Mouse (Mus musculus) MEL (cell line): ENCODE results near the gene Ybx2. TPM values are rescaled to one million over a fixed set of nuclear protein-coding genes. Genes with fewer than 3 reads are reported as not detected.

Source experiments
- DNase-seq: peaks from one replicate; pipeline ENCODE4 v3.0.0; 2011; ENCODE audit warnings: low read depth, low spot score
- H3K27ac ChIP-seq: 2 replicates; pipeline ENCODE4 v1.5.1; 2012; ENCODE audit warnings: low read depth, mild to moderate bottlenecking, control low read depth, low read length, moderate library complexity; ENCODE audit not compliant: control insufficient read depth
- H3K27me3 ChIP-seq, 2 experiments: fragments of 150-350 bp in 1 of 2; sonication (generic) in 1 of 2; 2 replicates each; pipeline ENCODE4 v1.6.1; 2012; ENCODE audit warnings: low read length in 2 of 2, mild to moderate bottlenecking in 2 of 2, improper control_type of control experiment in 1 of 2, moderate library complexity in 1 of 2; ENCODE audit not compliant: insufficient read depth in 2 of 2, control insufficient read depth in 1 of 2
- H3K36me3 ChIP-seq, 2 experiments: 2 replicates each; pipeline ENCODE4 v1.6.1; 2012 to 2014; ENCODE audit warnings: low read length in 2 of 2, improper control_type of control experiment in 1 of 2, inconsistent platforms in 1 of 2, mild to moderate bottlenecking in 1 of 2; ENCODE audit not compliant: insufficient read depth in 2 of 2, control insufficient read depth in 1 of 2
- H3K4me1 ChIP-seq, 2 experiments: fragments of 150-350 bp in 1 of 2; sonication (generic) in 1 of 2; 2 replicates each; pipeline ENCODE4 v1.6.1; 2012; ENCODE audit warnings: low read length in 2 of 2, improper control_type of control experiment in 1 of 2, mild to moderate bottlenecking in 1 of 2; ENCODE audit not compliant: insufficient read depth in 2 of 2, control insufficient read depth in 1 of 2
- H3K4me3 ChIP-seq, 2 experiments: fragments of 150-350 bp in 1 of 2; sonication (generic) in 1 of 2; 2 replicates each; pipeline ENCODE4 v1.5.1; 2012; ENCODE audit warnings: low read depth in 2 of 2, low read length in 2 of 2, mild to moderate bottlenecking in 2 of 2, moderate library complexity in 2 of 2, control low read depth in 1 of 2, improper control_type of control experiment in 1 of 2; ENCODE audit not compliant: control insufficient read depth in 1 of 2, insufficient read depth in 1 of 2
- H3K79me2 ChIP-seq: 2 replicates; pipeline ENCODE4 v1.6.1; 2012; ENCODE audit warnings: mild to moderate bottlenecking, low read length, moderate library complexity; ENCODE audit not compliant: control insufficient read depth, poor library complexity, insufficient read depth
- H3K9ac ChIP-seq: 2 replicates; pipeline ENCODE4 v1.6.1; 2012; ENCODE audit warnings: low read depth, mild to moderate bottlenecking, control low read depth, low read length, moderate library complexity; ENCODE audit not compliant: control insufficient read depth, poor library complexity, severe bottlenecking
- H3K9me3 ChIP-seq: fragments of 150-350 bp; sonication (generic); replicated peaks from 2 replicates; pipeline ENCODE4 v1.6.1; 2012; ENCODE audit warnings: mild to moderate bottlenecking, low read length, improper control_type of control experiment, moderate library complexity; ENCODE audit not compliant: insufficient read depth
- CHD1 ChIP-seq: IDR thresholded peaks from 2 replicates; pipeline ENCODE4 v1.6.1; 2012; ENCODE audit warnings: low read depth, mild to moderate bottlenecking, inconsistent platforms, low read length, improper control_type of control experiment
- CHD2 ChIP-seq: IDR thresholded peaks from 2 replicates; pipeline ENCODE4 v1.6.1; 2011; ENCODE audit warnings: low read length, improper control_type of control experiment
- CTCF ChIP-seq, 3 experiments: IDR thresholded peaks in 2 of 3; conservative IDR thresholded peaks in 1 of 3; 2 replicates each; pipeline ENCODE4 v1.5.1; 2011 to 2012; ENCODE audit warnings: low read length in 3 of 3, low read depth in 2 of 3, mild to moderate bottlenecking in 2 of 3, improper control_type of control experiment in 1 of 3, inconsistent platforms in 1 of 3, mixed read lengths in 1 of 3, moderate library complexity in 1 of 3; ENCODE audit not compliant: control insufficient read depth in 1 of 3, insufficient read depth in 1 of 3, poor library complexity in 1 of 3, severe bottlenecking in 1 of 3
- E2F4 ChIP-seq: IDR thresholded peaks from 2 replicates; pipeline ENCODE4 v1.6.1; 2011; ENCODE audit warnings: low read depth, low read length, improper control_type of control experiment, borderline replicate concordance
- ELF1 ChIP-seq: IDR thresholded peaks from 2 replicates; pipeline ENCODE4 v1.6.1; 2014; ENCODE audit warnings: low read depth, mild to moderate bottlenecking, inconsistent platforms, low read length, improper control_type of control experiment, moderate library complexity
- EP300 ChIP-seq, 2 experiments: IDR thresholded peaks; 2 replicates each; pipeline ENCODE4 v1.6.1; 2011; ENCODE audit warnings: improper control_type of control experiment in 2 of 2, low read length in 2 of 2, low read depth in 1 of 2, mild to moderate bottlenecking in 1 of 2
- ETS1 ChIP-seq: IDR thresholded peaks from 2 replicates; pipeline ENCODE4 v1.6.1; 2012; ENCODE audit warnings: low read depth, mild to moderate bottlenecking, inconsistent platforms, low read length, improper control_type of control experiment, moderate library complexity
- GABPA ChIP-seq: IDR thresholded peaks from 2 replicates; pipeline ENCODE4 v1.6.1; 2012; ENCODE audit warnings: low read depth, mild to moderate bottlenecking, inconsistent platforms, low read length, improper control_type of control experiment, moderate library complexity
- GATA1 ChIP-seq: IDR thresholded peaks from 2 replicates; pipeline ENCODE4 v1.6.1; 2011; ENCODE audit warnings: low read depth, low read length, improper control_type of control experiment
- HCFC1 ChIP-seq: IDR thresholded peaks from 2 replicates; pipeline ENCODE4 v1.6.1; 2012; ENCODE audit warnings: low read depth, mild to moderate bottlenecking, inconsistent platforms, low read length, improper control_type of control experiment, moderate library complexity
- JUND ChIP-seq: IDR thresholded peaks from 2 replicates; pipeline ENCODE4 v1.6.1; 2011; ENCODE audit warnings: low read depth, mild to moderate bottlenecking, improper control_type of control experiment, low read length
- KAT2A ChIP-seq: conservative IDR thresholded peaks from 2 replicates; pipeline ENCODE4 v1.6.1; 2012; ENCODE audit warnings: low read depth, low read length, improper control_type of control experiment, inconsistent platforms
- MAFK ChIP-seq: IDR thresholded peaks from 2 replicates; pipeline ENCODE4 v1.6.1; 2011; ENCODE audit warnings: low read depth, mild to moderate bottlenecking, low read length, improper control_type of control experiment, borderline replicate concordance
- MAX ChIP-seq: IDR thresholded peaks from 2 replicates; pipeline ENCODE4 v1.6.1; 2011; ENCODE audit warnings: low read length, improper control_type of control experiment
- MAZ ChIP-seq: IDR thresholded peaks from 2 replicates; pipeline ENCODE4 v1.6.1; 2012; ENCODE audit warnings: low read depth, mild to moderate bottlenecking, inconsistent platforms, low read length, improper control_type of control experiment
- MEF2A ChIP-seq: IDR thresholded peaks from 2 replicates; pipeline ENCODE4 v1.6.1; 2014; ENCODE audit warnings: low read depth, mild to moderate bottlenecking, inconsistent platforms, low read length, improper control_type of control experiment; ENCODE audit not compliant: poor library complexity, insufficient replicate concordance, severe bottlenecking; ENCODE audit errors: extremely low read depth
- MYB ChIP-seq: IDR thresholded peaks from 2 replicates; pipeline ENCODE4 v1.6.1; 2011; ENCODE audit warnings: mild to moderate bottlenecking, low read depth, low read length, improper control_type of control experiment
- MYC ChIP-seq: IDR thresholded peaks from 2 replicates; pipeline ENCODE4 v1.6.1; 2011; ENCODE audit warnings: low read depth, mild to moderate bottlenecking, low read length, improper control_type of control experiment, moderate library complexity
- NELFE ChIP-seq: IDR thresholded peaks from 2 replicates; pipeline ENCODE4 v1.6.1; 2011; ENCODE audit warnings: low read depth, low read length, improper control_type of control experiment
- NRF1 ChIP-seq: IDR thresholded peaks from 2 replicates; pipeline ENCODE4 v1.6.1; 2014; ENCODE audit warnings: low read depth, mild to moderate bottlenecking, inconsistent platforms, low read length, improper control_type of control experiment, moderate library complexity; ENCODE audit not compliant: poor library complexity, insufficient read depth, severe bottlenecking
- POLR2AphosphoS2 ChIP-seq: IDR thresholded peaks from 2 replicates; pipeline ENCODE4 v1.6.1; 2011; ENCODE audit warnings: low read length, improper control_type of control experiment
- POLR2AphosphoS5 ChIP-seq: IDR thresholded peaks from 2 replicates; pipeline ENCODE4 v1.6.1; 2012; ENCODE audit warnings: low read depth, borderline replicate concordance, mild to moderate bottlenecking, inconsistent platforms, low read length, moderate library complexity, mixed read lengths
- RAD21 ChIP-seq: IDR thresholded peaks from 2 replicates; pipeline ENCODE4 v1.6.1; 2011; ENCODE audit warnings: mild to moderate bottlenecking, low read depth, low read length, improper control_type of control experiment
- RCOR1 ChIP-seq: IDR thresholded peaks from 2 replicates; pipeline ENCODE4 v1.6.1; 2012; ENCODE audit warnings: low read depth, mild to moderate bottlenecking, inconsistent platforms, low read length, improper control_type of control experiment
- SIN3A ChIP-seq: IDR thresholded peaks from 2 replicates; pipeline ENCODE4 v1.6.1; 2012; ENCODE audit warnings: low read length, improper control_type of control experiment, inconsistent platforms
- SMC3 ChIP-seq: IDR thresholded peaks from 2 replicates; pipeline ENCODE4 v1.6.1; 2011; ENCODE audit warnings: low read depth, low read length, improper control_type of control experiment
- TAL1 ChIP-seq: IDR thresholded peaks from 2 replicates; pipeline ENCODE4 v1.6.1; 2012; ENCODE audit warnings: mild to moderate bottlenecking, inconsistent platforms, low read length, moderate library complexity, mixed read lengths
- TBP ChIP-seq: IDR thresholded peaks from 2 replicates; pipeline ENCODE4 v1.8.0; 2011; ENCODE audit warnings: low read depth, low read length, improper control_type of control experiment
- TCF12 ChIP-seq: IDR thresholded peaks from 2 replicates; pipeline ENCODE4 v1.6.1; 2014; ENCODE audit warnings: low read depth, mild to moderate bottlenecking, inconsistent platforms, low read length, improper control_type of control experiment, moderate library complexity
- UBTF ChIP-seq: IDR thresholded peaks from 2 replicates; pipeline ENCODE4 v1.6.1; 2012; ENCODE audit warnings: low read depth, mild to moderate bottlenecking, inconsistent platforms, low read length, improper control_type of control experiment, moderate library complexity, borderline replicate concordance; ENCODE audit not compliant: insufficient read depth
- USF1 ChIP-seq: IDR thresholded peaks from 2 replicates; pipeline ENCODE4 v1.6.1; 2014; ENCODE audit warnings: low read depth, mild to moderate bottlenecking, inconsistent platforms, low read length, improper control_type of control experiment, moderate library complexity
- USF2 ChIP-seq, 2 experiments: IDR thresholded peaks; 2 replicates each; pipeline ENCODE4 v1.6.1; 2011 to 2012; ENCODE audit warnings: improper control_type of control experiment in 2 of 2, low read length in 2 of 2, borderline replicate concordance in 1 of 2, inconsistent platforms in 1 of 2, low read depth in 1 of 2, mild to moderate bottlenecking in 1 of 2; ENCODE audit not compliant: insufficient read depth in 1 of 2
- ZC3H11A ChIP-seq: IDR thresholded peaks from 2 replicates; pipeline ENCODE4 v1.6.1; 2012; ENCODE audit warnings: low read depth, mild to moderate bottlenecking, inconsistent platforms, low read length, improper control_type of control experiment
- ZKSCAN1 ChIP-seq: IDR thresholded peaks from 2 replicates; pipeline ENCODE4 v1.6.1; 2012; ENCODE audit warnings: low read depth, mild to moderate bottlenecking, inconsistent platforms, low read length, improper control_type of control experiment, moderate library complexity
- ZMIZ1 ChIP-seq: IDR thresholded peaks from 2 replicates; pipeline ENCODE4 v1.6.1; 2012; ENCODE audit warnings: low read depth, mild to moderate bottlenecking, inconsistent platforms, low read length, improper control_type of control experiment, moderate library complexity
- ZNF384 ChIP-seq: IDR thresholded peaks from 2 replicates; pipeline ENCODE4 v1.6.1; 2012; ENCODE audit warnings: low read depth, mild to moderate bottlenecking, inconsistent platforms, low read length, improper control_type of control experiment
- polyA plus RNA-seq, 2 experiments: library from polyadenylated mRNA; stranded (reverse) in 1 of 2; unstranded in 1 of 2; fragments of >175 nt in 1 of 2; fragments of >200 nt in 1 of 2; gene quantifications; 2 replicates each; pipeline versions ENCODE4 v1.2.1 to v1.2.4; 2012; ENCODE audit warnings: low replicate concordance in 2 of 2, low read depth in 1 of 2; ENCODE audit not compliant: insufficient read length in 2 of 2, insufficient read depth in 1 of 2, missing spikeins in 1 of 2
- total RNA-seq: library from RNA; depleted of rRNA; stranded (reverse); fragments of 300-350 nt; gene quantifications from 2 replicates; pipeline ENCODE4 v1.2.3, GENCODE M21; 2012

Ybx2 gene
- total and polyA plus RNA-seq, 3 experiments: 0.50 to 0.92 TPM; not detected in 1

DNA sequence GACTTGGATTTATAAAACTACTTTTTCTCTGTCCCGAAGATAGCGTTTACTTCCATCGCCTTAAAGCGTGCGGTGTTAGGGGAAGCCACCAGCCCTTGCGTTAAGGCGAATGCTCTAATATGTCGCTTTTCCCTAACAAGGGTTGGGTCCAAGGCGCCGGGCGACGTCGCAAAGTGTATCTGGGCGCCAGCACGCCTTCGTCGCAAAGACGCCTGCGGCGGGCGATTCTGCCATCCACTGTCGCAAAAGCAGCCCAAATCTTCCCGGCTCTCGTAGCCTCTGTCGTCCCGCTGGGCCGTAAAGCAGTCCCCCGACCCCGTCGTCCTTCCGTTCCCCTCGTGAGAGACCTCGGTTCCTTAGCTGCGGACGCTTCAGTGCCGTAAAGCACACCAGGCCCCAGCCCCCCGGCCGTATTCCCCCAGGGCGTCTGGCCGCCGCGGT lies 34.2 kb upstream of the Ybx2 start:
- H3K4me3 ChIP-seq: peak overlapping the region; percentile 58 to 77
- peak overlapping the region; percentile 95 for H3K27ac ChIP-seq
- H3K9ac ChIP-seq: peak overlapping the region; percentile 81
- peaks cover 18% of the 10 kb centered on the region for H3K79me2 ChIP-seq
- H3K36me3 ChIP-seq: peaks cover 3 to 5% of the 10 kb centered on the region in 2 experiments; a peak in 2 of 4 replicates
- no peaks in the 10 kb centered on the region for H3K27me3 ChIP-seq
- H3K4me1 ChIP-seq: peaks cover 0 to 12% of the 10 kb centered on the region in 2 experiments; a peak in 2 of 4 replicates
- no peaks in the 10 kb centered on the region for H3K9me3 ChIP-seq
- peak; percentile 100 for DNase-seq
- TF ChIP-seq MEF2A (peak; percentile 13; the same call in 1 of the 2 replicates), ZNF384 (no peak), TBP (peak; percentile 66; the same call in 1 of the 2 replicates), POLR2AphosphoS2 (peak; percentile 89; the same call in 1 of the 2 replicates), UBTF (peak; percentile 79; the same call in 1 of the 2 replicates), SMC3 (no peak), CHD1 (peak; percentile 84; the same call in 1 of the 2 replicates), MAFK (no peak), MAX (peak; percentile 88), RAD21 (no peak), GATA1 (peak; percentile 2; the same call in 1 of the 2 replicates), CHD2 (0 out of 2 replicates have a peak, but pooled peaks have one; percentile 16), ETS1 (no peak; the same call in 1 of the 2 replicates), ZMIZ1 (peak; percentile 12; the same call in 1 of the 2 replicates), SIN3A (peak; percentile 91), MYC (peak; percentile 74; the same call in 1 of the 2 replicates), NELFE (peak; percentile 61; the same call in 1 of the 2 replicates), CTCF (IDR thresholded peaks at IDR 0.05 in 2 of 3, conservative IDR thresholded peaks at IDR 0.05 in 1 of 3; ENCODE audit: control insufficient read depth in 1 of 3, insufficient read depth in 1 of 3, low read depth in 2 of 3, low read length in 3 of 3, poor library complexity in 1 of 3, severe bottlenecking in 1 of 3) (no peak), POLR2AphosphoS5 (no peak), GABPA (peak; percentile 44; the same call in 1 of the 2 replicates), JUND (no peak; the same call in 1 of the 2 replicates), HCFC1 (peak; percentile 95), USF1 (0 out of 2 replicates have a peak, but pooled peaks have one; percentile 43), USF2 (IDR thresholded peaks at IDR 0.05; ENCODE audit: borderline replicate concordance in 1 of 2, insufficient read depth in 1 of 2, low read depth in 1 of 2, low read length in 2 of 2) (no peak), ZKSCAN1 (no peak), ZC3H11A (no peak), KAT2A (peak; percentile 99), MAZ (peak; percentile 98), ELF1 (peak; percentile 93), MYB (no peak), NRF1 (peak; percentile 54; the same call in 1 of the 2 replicates), TCF12 (peak; percentile 60), TAL1 (no peak), RCOR1 (no peak), E2F4 (peak; percentile 85), EP300 (IDR thresholded peaks at IDR 0.05; ENCODE audit: low read depth in 1 of 2, low read length in 2 of 2) (no peak)
